In the genomic region with DNA sequence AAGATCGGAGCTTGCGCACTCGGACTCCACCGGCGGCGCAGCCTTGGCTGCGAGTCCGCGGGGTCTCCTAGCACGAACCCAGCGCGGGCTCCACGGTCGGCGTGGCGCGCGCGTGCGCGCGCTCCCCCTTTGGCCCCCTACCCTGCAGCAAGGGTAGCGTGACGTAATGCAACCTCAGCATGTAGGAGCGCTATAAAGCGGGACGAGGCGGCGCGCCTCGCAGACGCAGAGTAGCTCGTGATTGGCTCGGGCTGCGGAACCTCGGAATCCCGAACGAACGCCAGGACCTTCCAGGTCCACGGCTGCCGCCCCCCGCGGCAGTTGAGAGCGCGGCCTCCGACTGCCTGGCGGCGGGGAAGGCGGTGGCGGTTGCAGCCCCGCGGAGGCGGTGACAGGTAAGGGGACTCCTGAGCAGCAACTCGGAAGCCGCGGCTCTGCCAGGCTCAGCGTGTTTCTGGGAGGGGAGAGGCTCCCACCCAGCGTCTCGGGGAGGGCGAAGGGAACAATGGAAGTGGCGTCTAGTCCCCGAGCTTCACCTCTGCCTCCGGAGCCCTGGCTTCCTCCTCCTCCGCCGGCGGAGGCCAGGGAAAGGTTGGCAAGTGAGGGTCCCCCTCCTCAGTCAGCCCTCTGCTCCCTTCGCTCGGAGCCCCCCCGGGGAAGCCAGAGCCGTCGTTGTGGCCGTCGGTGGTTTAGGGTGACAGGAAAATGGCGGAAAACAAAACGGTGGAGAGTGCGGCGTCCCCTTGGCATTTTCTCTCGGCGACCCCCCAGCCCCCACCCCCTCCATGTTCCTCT, we compare ENCODE assay signal across 8 mouse cellular contexts. TPM values are rescaled to one million over a fixed set of nuclear protein-coding genes. Genes with fewer than 3 reads are reported as not detected.
DNase-seq lines count a peak whose midpoint lies in the region; ATAC-seq and TF ChIP-seq lines count a peak whose summit lies in the region.

TSS of gene Zfp711 (plus strand) at position 16 of the 795 bp plus-strand sequence.

- H3K4me2 ChIP-seq in embryonic facial prominence, embryonic 15.5 days (replicated peaks) = peak within 1 kb of the TSS; percentile 47
- H3K4me2 ChIP-seq in liver, embryonic 15.5 days = peak within 1 kb of the TSS; percentile 63

- H3K27ac ChIP-seq in embryonic facial prominence, embryonic 15.5 days (replicated peaks) = peak within 1 kb of the TSS; percentile 69
- no peak within 1 kb of the TSS for H3K27ac ChIP-seq in liver, embryonic 15.5 days (replicated peaks)
- H3K27ac ChIP-seq in olfactory bulb, adult 2 months (ENCODE audit: insufficient read depth, low read depth, low read length) = peak within 1 kb of the TSS; percentile 24

- ATAC-seq in embryonic facial prominence, embryonic 15.5 days (ENCODE audit: insufficient number of reproducible peaks, low FRiP score, low TSS enrichment, low read depth) = peak; percentile 97
- ATAC-seq in liver, embryonic 15.5 days (ENCODE audit: insufficient read depth) = peak; percentile 47; the same call in 1 of the 2 replicates

- H3K9ac ChIP-seq in embryonic facial prominence, embryonic 15.5 days = peak within 1 kb of the TSS; percentile 45
- no peak within 1 kb of the TSS for H3K9ac ChIP-seq in liver, embryonic 15.5 days

- no peaks in the 10 kb centered on the region for H3K27me3 ChIP-seq in embryonic facial prominence, embryonic 15.5 days
- peaks cover 21% of the 10 kb centered on the region for H3K27me3 ChIP-seq in liver, embryonic 15.5 days

- no peak for TF ChIP-seq CTCF in olfactory bulb, adult 2 months (IDR thresholded peaks at IDR 0.05; ENCODE audit: insufficient read depth, low read depth, low read length)

- no peaks in the 10 kb centered on the region for H3K9me3 ChIP-seq in embryonic facial prominence, embryonic 15.5 days (replicated peaks)
- no peaks in the 10 kb centered on the region for H3K9me3 ChIP-seq in liver, embryonic 15.5 days (replicated peaks)

- TF ChIP-seq POLR2A in olfactory bulb, adult 2 months (IDR thresholded peaks at IDR 0.05; ENCODE audit: insufficient read depth, low read depth, low read length) = peak; percentile 80

- DNase-seq in layer of hippocampus, adult 11-12 months (ENCODE audit: low spot score) = peak; percentile 37
- DNase-seq in layer of hippocampus, adult 9-10 months (ENCODE audit: low spot score) = no peak
- DNase-seq in heart, postnatal 10 days = peak; percentile 49 to 51
- DNase-seq in kidney, postnatal 36 days = peak; percentile 33 to 39
- peak; percentile 31 for DNase-seq in urinary bladder, adult 2 months (ENCODE audit: low spot score)

- H3K4me1 ChIP-seq in embryonic facial prominence, embryonic 15.5 days = no peaks in the 10 kb centered on the region
- no peaks in the 10 kb centered on the region for H3K4me1 ChIP-seq in liver, embryonic 15.5 days (replicated peaks)
- no peaks in the 10 kb centered on the region for H3K4me1 ChIP-seq in olfactory bulb, adult 2 months (ENCODE audit: control insufficient read depth, insufficient read depth, low read length)

- intact Hi-C loops in heart, postnatal 10 days (cut with DNase I) = no loop called here

- no peaks in the 10 kb centered on the region for H3K36me3 ChIP-seq in embryonic facial prominence, embryonic 15.5 days
- H3K36me3 ChIP-seq in liver, embryonic 15.5 days (replicated peaks) = no peaks in the 10 kb centered on the region

- 17% methylated on average over 78 of the region's 79 CpGs for WGBS in embryonic facial prominence, embryonic 15.5 days
- 15% methylated on average over 76 of the region's 79 CpGs for WGBS in liver, embryonic 15.5 days (ENCODE audit: insufficient replicate concordance)
- WGBS in olfactory bulb, adult 2 months = 17% methylated on average over 77 of the region's 79 CpGs

- peak within 1 kb of the TSS; percentile 62 for H3K4me3 ChIP-seq in embryonic facial prominence, embryonic 15.5 days (replicated peaks)
- peak within 1 kb of the TSS; percentile 50 for H3K4me3 ChIP-seq in liver, embryonic 15.5 days (replicated peaks)
- peak within 1 kb of the TSS; percentile 92 for H3K4me3 ChIP-seq in olfactory bulb, adult 2 months (ENCODE audit: insufficient read depth, low read depth, low read length)

RNA-seq across cellular contexts. Expression of gene Zfp711, which starts in this region (rescaled TPM):
- polyA plus RNA-seq in embryonic facial prominence, embryonic 15.5 days (2015; fragmentation: Nextera tagmentation; extraction: Ambion mirVana) = 12.7 and 13.6 TPM in 2 replicates
- 1 to 10 TPM; 2.0 to 3.5 TPM for total RNA-seq in heart, postnatal 10 days (2021)
- polyA plus RNA-seq in liver, embryonic 15.5 days (2015; fragmentation: Nextera tagmentation; extraction: Ambion mirVana) = 0.33 and 0.52 TPM in 2 replicates
- not detected in 2 replicates for polyA plus RNA-seq in olfactory bulb, adult 2 months (2012; ENCODE audit: insufficient read depth, insufficient read length, low replicate concordance, missing spikeins)
- 1.2 and 1.3 TPM in 2 replicates for polyA plus RNA-seq in urinary bladder, adult 2 months (2012; rRNA removed)

Comparison
In these comparisons a context has a peak if more than half of its experiments do, and no peak if none do; other contexts are left out.
1. Peak in ATAC-seq, H3K4me3 ChIP-seq and H3K4me2 ChIP-seq in liver, embryonic 15.5 days; RNA of the gene not detected or under 1 TPM.